Mouse (Mus musculus): ENCODE results near the gene Lyve1. TPM values are rescaled to one million over a fixed set of nuclear protein-coding genes. Genes with fewer than 3 reads are reported as not detected.

Lyve1 gene
- total RNA-seq, 2 experiments from 2014 or later, result 1.3 to 1.9 TPM

- peak; percentile 11 to 72 for DNase-seq (ENCODE audit: low spot score in 2 of 2)
Observed at GRCm38 (mm10) chr7:110854519-110854918, 8.5 kb downstream of the Lyve1 start.

GRCm38 (mm10) chr7:110853611-110854010 lies 9.4 kb downstream of the Lyve1 start:
- no peak for DNase-seq (ENCODE audit: low spot score in 2 of 2)

GRCm38 (mm10) chr7:110851541-110852203 lies 11.4 kb downstream of the Lyve1 start:
- DNase-seq (ENCODE audit: low spot score in 2 of 2), result no peak

- no peak for DNase-seq (ENCODE audit: low spot score in 2 of 2)
Observed at GRCm38 (mm10) chr7:110848371-110848770, 14.7 kb downstream of the Lyve1 start.

GRCm38 (mm10) chr7:110847321-110847720 lies 15.7 kb downstream of the Lyve1 start:
- no peak for DNase-seq (ENCODE audit: low spot score in 2 of 2)

GRCm38 (mm10) chr7:110843916-110844874 lies 18.8 kb downstream of the Lyve1 start, which contains the start of gene Rnf141:
TSS of gene Rnf141 (minus strand) at chr7:110844457.
- DNase-seq (ENCODE audit: low spot score in 2 of 2), result peak; percentile 90 to 97

- DNase-seq (ENCODE audit: low spot score in 2 of 2), result no peak
Observed at GRCm38 (mm10) chr7:110840332-110840731, 22.7 kb downstream of the Lyve1 start.

- DNase-seq (ENCODE audit: low spot score in 2 of 2), result no peak
Observed at GRCm38 (mm10) chr7:110834522-110834921, 28.5 kb downstream of the Lyve1 start.

GRCm38 (mm10) chr7:110834018-110834417 lies 29.0 kb downstream of the Lyve1 start:
- DNase-seq (ENCODE audit: low spot score in 2 of 2), result no peak

- DNase-seq (ENCODE audit: low spot score in 2 of 2), result no peak
Observed at GRCm38 (mm10) chr7:110833024-110833423, 30.0 kb downstream of the Lyve1 start.

- DNase-seq (ENCODE audit: low spot score in 2 of 2), result no peak
Observed at GRCm38 (mm10) chr7:110823995-110824953, 38.8 kb downstream of the Lyve1 start.

- no peak for DNase-seq (ENCODE audit: low spot score in 2 of 2)
Observed at GRCm38 (mm10) chr7:110823593-110823992, 39.4 kb downstream of the Lyve1 start.

GRCm38 (mm10) chr7:110823076-110823475 lies 40.0 kb downstream of the Lyve1 start:
- DNase-seq (ENCODE audit: low spot score in 2 of 2), result no peak

- DNase-seq (ENCODE audit: low spot score in 2 of 2), result no peak
Observed at GRCm38 (mm10) chr7:110822055-110822454, 41.0 kb downstream of the Lyve1 start.

- DNase-seq (ENCODE audit: low spot score in 2 of 2), result peak in 1 of 2 experiments; percentile 61
Observed at GRCm38 (mm10) chr7:110821653-110822052, 41.4 kb downstream of the Lyve1 start.

GRCm38 (mm10) chr7:110821068-110821467 lies 42.0 kb downstream of the Lyve1 start:
- DNase-seq (ENCODE audit: low spot score in 2 of 2), result peak in 1 of 2 experiments; percentile 47

GRCm38 (mm10) chr7:110818787-110819350 lies 44.2 kb downstream of the Lyve1 start:
- DNase-seq (ENCODE audit: low spot score in 2 of 2), result no peak

GRCm38 (mm10) chr7:110818206-110818605 lies 44.8 kb downstream of the Lyve1 start:
- DNase-seq (ENCODE audit: low spot score in 2 of 2), result no peak

- DNase-seq (ENCODE audit: low spot score in 2 of 2), result peak in 1 of 2 experiments; percentile 82
Observed at GRCm38 (mm10) chr7:110816037-110816436, 47.0 kb downstream of the Lyve1 start.

- DNase-seq (ENCODE audit: low spot score in 2 of 2), result no peak
Observed at GRCm38 (mm10) chr7:110813983-110814382, 49.1 kb downstream of the Lyve1 start.

GRCm38 (mm10) chr7:110811529-110811928 lies 51.5 kb downstream of the Lyve1 start:
- DNase-seq (ENCODE audit: low spot score in 2 of 2), result no peak

Data from layer of hippocampus, adult 18-20 months (tissue).